Mouse (Mus musculus): ENCODE data around the gene Uqcc3. TPM values are rescaled to one million over a fixed set of nuclear protein-coding genes. Genes with fewer than 3 reads are reported as not detected.
"Not testable (repeated sequence)": the region's sequence is repeated elsewhere in the genome, so short reads cannot be mapped to it uniquely, and the experiment has no call there.

Gene Uqcc3
- polyA plus RNA-seq, 1 experiment from 2014 or later, result 59.0 TPM

- Histone ChIP-seq H3K27me3 (ENCODE audit: control insufficient read depth, insufficient read depth, low read length) (no peaks in the 10 kb centered on the region), H3K36me3 (ENCODE audit: control insufficient read depth, insufficient read depth, low read length) (peaks cover 24% of the 10 kb centered on the region), H3K4me3 (ENCODE audit: low read depth, low read length) (peak within 1 kb of the TSS; percentile 59), H3K9me3 (replicated peaks; ENCODE audit: control insufficient read depth, low read length) (no peaks in the 10 kb centered on the region), H3K4me1 (ENCODE audit: control insufficient read depth, insufficient read depth, low read length) (peaks cover 27% of the 10 kb centered on the region), H3K27ac (ENCODE audit: low read depth, low read length) (peak within 1 kb of the TSS; percentile 94), H3K4me2 (peak within 1 kb of the TSS; percentile 81), H3K9ac (ENCODE audit: low read depth, low read length) (peak within 1 kb of the TSS; percentile 88)
- WGBS (ENCODE audit: insufficient replicate concordance), result 2% methylated on average over 38 of the region's 38 CpGs
- peak; percentile 72 for ATAC-seq (replicated peaks; ENCODE audit: insufficient number of reproducible peaks, low FRiP score, low TSS enrichment)
Observed at GRCm38 (mm10) chr19:8837251-8837791, 43.4 kb downstream of the Uqcc3 start, which contains the start of gene Bscl2. Bscl2 (plus strand) TSS chr19:8837467.

GRCm38 (mm10) chr19:8836327-8836726, 44.4 kb downstream of the Uqcc3 start:
- H3K9me3 ChIP-seq (replicated peaks; ENCODE audit: control insufficient read depth, low read length); H3K27ac ChIP-seq (ENCODE audit: low read depth, low read length); H3K4me2 ChIP-seq; ATAC-seq (replicated peaks; ENCODE audit: insufficient number of reproducible peaks, low FRiP score, low TSS enrichment); H3K27me3 ChIP-seq (ENCODE audit: control insufficient read depth, insufficient read depth, low read length); H3K9ac ChIP-seq (ENCODE audit: low read depth, low read length); H3K4me3 ChIP-seq (ENCODE audit: low read depth, low read length): not testable (repeated sequence)
- Histone ChIP-seq H3K36me3 (ENCODE audit: control insufficient read depth, insufficient read depth, low read length) (peaks cover 33% of the 10 kb centered on the region), H3K4me1 (ENCODE audit: control insufficient read depth, insufficient read depth, low read length) (peaks cover 27% of the 10 kb centered on the region)
- 94% methylated on average over 10 of the region's 10 CpGs for WGBS (ENCODE audit: insufficient replicate concordance)

GRCm38 (mm10) chr19:8832971-8833370, 47.8 kb downstream of the Uqcc3 start:
- no peak overlapping the region for H3K9ac ChIP-seq (ENCODE audit: low read depth, low read length)
- H3K4me2 ChIP-seq, result no peak overlapping the region
- H3K27ac ChIP-seq (ENCODE audit: low read depth, low read length), result no peak overlapping the region
- no peak overlapping the region for H3K4me3 ChIP-seq (ENCODE audit: low read depth, low read length)
- no peaks in the 10 kb centered on the region for H3K4me1 ChIP-seq (ENCODE audit: control insufficient read depth, insufficient read depth, low read length)
- H3K36me3 ChIP-seq (ENCODE audit: control insufficient read depth, insufficient read depth, low read length), result peaks cover 54% of the 10 kb centered on the region
- ATAC-seq (replicated peaks; ENCODE audit: insufficient number of reproducible peaks, low FRiP score, low TSS enrichment), result no peak
- no peaks in the 10 kb centered on the region for H3K27me3 ChIP-seq (ENCODE audit: control insufficient read depth, insufficient read depth, low read length)
- H3K9me3 ChIP-seq (replicated peaks; ENCODE audit: control insufficient read depth, low read length), result no peaks in the 10 kb centered on the region
- 94% methylated on average over 4 of the region's 4 CpGs for WGBS (ENCODE audit: insufficient replicate concordance)

GRCm38 (mm10) chr19:8831262-8831661, 49.5 kb downstream of the Uqcc3 start:
- WGBS (ENCODE audit: insufficient replicate concordance), result 82% methylated on average over 11 of the region's 11 CpGs
- no peak overlapping the region for H3K4me3 ChIP-seq (ENCODE audit: low read depth, low read length)
- no peaks in the 10 kb centered on the region for H3K27me3 ChIP-seq (ENCODE audit: control insufficient read depth, insufficient read depth, low read length)
- no peak overlapping the region for H3K27ac ChIP-seq (ENCODE audit: low read depth, low read length)
- H3K4me2 ChIP-seq, result no peak overlapping the region
- no peak overlapping the region for H3K9ac ChIP-seq (ENCODE audit: low read depth, low read length)
- peaks cover 68% of the 10 kb centered on the region for H3K36me3 ChIP-seq (ENCODE audit: control insufficient read depth, insufficient read depth, low read length)
- H3K4me1 ChIP-seq (ENCODE audit: control insufficient read depth, insufficient read depth, low read length), result no peaks in the 10 kb centered on the region
- H3K9me3 ChIP-seq (replicated peaks; ENCODE audit: control insufficient read depth, low read length), result no peaks in the 10 kb centered on the region
- ATAC-seq (replicated peaks; ENCODE audit: insufficient number of reproducible peaks, low FRiP score, low TSS enrichment), result no peak

GRCm38 (mm10) chr19:8830664-8831063, 50.1 kb downstream of the Uqcc3 start:
- no peak for ATAC-seq (replicated peaks; ENCODE audit: insufficient number of reproducible peaks, low FRiP score, low TSS enrichment)

More at GRCm38 (mm10) chr19:8830664-8831063, 50.1 kb downstream of the Uqcc3 start:
- H3K9me3 ChIP-seq (replicated peaks; ENCODE audit: control insufficient read depth, low read length), result no peaks in the 10 kb centered on the region
- no peak overlapping the region for H3K27ac ChIP-seq (ENCODE audit: low read depth, low read length)
- no peaks in the 10 kb centered on the region for H3K27me3 ChIP-seq (ENCODE audit: control insufficient read depth, insufficient read depth, low read length)
- H3K4me3 ChIP-seq (ENCODE audit: low read depth, low read length), result no peak overlapping the region
- H3K4me2 ChIP-seq, result no peak overlapping the region
- H3K36me3 ChIP-seq (ENCODE audit: control insufficient read depth, insufficient read depth, low read length), result peaks cover 71% of the 10 kb centered on the region
- no peak overlapping the region for H3K9ac ChIP-seq (ENCODE audit: low read depth, low read length)
- no peaks in the 10 kb centered on the region for H3K4me1 ChIP-seq (ENCODE audit: control insufficient read depth, insufficient read depth, low read length)
- 92% methylated on average over 8 of the region's 8 CpGs for WGBS (ENCODE audit: insufficient replicate concordance)

Small RNA genes lying within 50 kb of the gene (microRNA-seq; reads per million reads assigned to microRNA genes)
- gene Mir5136 (ENCODE audit: borderline number of aligned reads), result 0.27 reads per million

Other genes with a start within 250 kb of the Uqcc3 start
- 0.06 TPM in 1 of 2 replicates, not detected in the other for gene Chrm1, start 217.1 kb downstream of the Uqcc3 start, polyA plus RNA-seq (2014; fragmentation: Nextera tagmentation; extraction: Ambion mirVana)
- gene Slc3a2, start 157.6 kb downstream of the Uqcc3 start, polyA plus RNA-seq (2014; fragmentation: Nextera tagmentation; extraction: Ambion mirVana), result 82.6 and 87.8 TPM in 2 replicates
- 56.4 and 58.8 TPM in 2 replicates for gene Wdr74, start 145.1 kb downstream of the Uqcc3 start, polyA plus RNA-seq (2014; fragmentation: Nextera tagmentation; extraction: Ambion mirVana)
- 0.99 and 2.2 TPM in 2 replicates for gene 1700092M07Rik, start 140.2 kb downstream of the Uqcc3 start, polyA plus RNA-seq (2014; fragmentation: Nextera tagmentation; extraction: Ambion mirVana)
- 82.2 and 85.1 TPM in 2 replicates for gene Stx5a, start 139.5 kb downstream of the Uqcc3 start, polyA plus RNA-seq (2014; fragmentation: Nextera tagmentation; extraction: Ambion mirVana)
- gene Nxf1, start 123.8 kb downstream of the Uqcc3 start, polyA plus RNA-seq (2014; fragmentation: Nextera tagmentation; extraction: Ambion mirVana), result 126 and 138 TPM in 2 replicates
- gene Tmem223, start 109.9 kb downstream of the Uqcc3 start, polyA plus RNA-seq (2014; fragmentation: Nextera tagmentation; extraction: Ambion mirVana), result 146 and 150 TPM in 2 replicates
- gene Tmem179b, start 106.5 kb downstream of the Uqcc3 start, polyA plus RNA-seq (2014; fragmentation: Nextera tagmentation; extraction: Ambion mirVana), result 63.9 and 69.9 TPM in 2 replicates
- gene Taf6l, start 94.5 kb downstream of the Uqcc3 start, polyA plus RNA-seq (2014; fragmentation: Nextera tagmentation; extraction: Ambion mirVana), result 12.8 and 14.3 TPM in 2 replicates
- 138 and 155 TPM in 2 replicates for gene Polr2g, start 82.3 kb downstream of the Uqcc3 start, polyA plus RNA-seq (2014; fragmentation: Nextera tagmentation; extraction: Ambion mirVana)
- 3.9 and 5.2 TPM in 2 replicates for gene Zbtb3, start 78.4 kb downstream of the Uqcc3 start, polyA plus RNA-seq (2014; fragmentation: Nextera tagmentation; extraction: Ambion mirVana)
- gene Ttc9c, start 61.6 kb downstream of the Uqcc3 start, polyA plus RNA-seq (2014; fragmentation: Nextera tagmentation; extraction: Ambion mirVana), result 32.3 and 34.0 TPM in 2 replicates
- 4.6 and 6.1 TPM in 2 replicates for gene Hnrnpul2, start 60.9 kb downstream of the Uqcc3 start, polyA plus RNA-seq (2014; fragmentation: Nextera tagmentation; extraction: Ambion mirVana)
- gene AC129217.1, start 51.1 kb downstream of the Uqcc3 start, polyA plus RNA-seq (2014; fragmentation: Nextera tagmentation; extraction: Ambion mirVana), result not detected in 2 replicates
- gene Bscl2, start 43.5 kb downstream of the Uqcc3 start, polyA plus RNA-seq (2014; fragmentation: Nextera tagmentation; extraction: Ambion mirVana), result 37.9 and 41.7 TPM in 2 replicates
- gene Gng3, start 41.7 kb downstream of the Uqcc3 start, polyA plus RNA-seq (2014; fragmentation: Nextera tagmentation; extraction: Ambion mirVana), result 3.5 and 4.2 TPM in 2 replicates
- gene Lrrn4cl, start 30.2 kb downstream of the Uqcc3 start, polyA plus RNA-seq (2014; fragmentation: Nextera tagmentation; extraction: Ambion mirVana), result 0.33 and 0.44 TPM in 2 replicates
- gene Ubxn1, start 9.4 kb downstream of the Uqcc3 start, polyA plus RNA-seq (2014; fragmentation: Nextera tagmentation; extraction: Ambion mirVana), result 141 and 143 TPM in 2 replicates
- gene Lbhd1, start 2.8 kb upstream of the Uqcc3 start, polyA plus RNA-seq (2014; fragmentation: Nextera tagmentation; extraction: Ambion mirVana), result 60.1 and 72.4 TPM in 2 replicates
- not detected in 2 replicates for gene Gm49403, start 3.0 kb upstream of the Uqcc3 start, polyA plus RNA-seq (2014; fragmentation: Nextera tagmentation; extraction: Ambion mirVana)
- 77.5 and 86.8 TPM in 2 replicates for gene 1810009A15Rik, start 7.9 kb upstream of the Uqcc3 start, polyA plus RNA-seq (2014; fragmentation: Nextera tagmentation; extraction: Ambion mirVana)
- gene Gm49416, start 8.0 kb upstream of the Uqcc3 start, polyA plus RNA-seq (2014; fragmentation: Nextera tagmentation; extraction: Ambion mirVana), result not detected in 2 replicates
- 19.2 and 24.6 TPM in 2 replicates for gene Ints5, start 12.1 kb upstream of the Uqcc3 start, polyA plus RNA-seq (2014; fragmentation: Nextera tagmentation; extraction: Ambion mirVana)
- 66.6 and 81.4 TPM in 2 replicates for gene Ganab, start 17.1 kb upstream of the Uqcc3 start, polyA plus RNA-seq (2014; fragmentation: Nextera tagmentation; extraction: Ambion mirVana)
- gene B3gat3, start 39.5 kb upstream of the Uqcc3 start, polyA plus RNA-seq (2014; fragmentation: Nextera tagmentation; extraction: Ambion mirVana), result 33.2 and 35.9 TPM in 2 replicates
- 1.2 and 1.7 TPM in 2 replicates for gene Rom1, start 48.4 kb upstream of the Uqcc3 start, polyA plus RNA-seq (2014; fragmentation: Nextera tagmentation; extraction: Ambion mirVana)
- gene Eml3, start 48.6 kb upstream of the Uqcc3 start, polyA plus RNA-seq (2014; fragmentation: Nextera tagmentation; extraction: Ambion mirVana), result 8.1 and 8.5 TPM in 2 replicates
- gene Mta2, start 61.0 kb upstream of the Uqcc3 start, polyA plus RNA-seq (2014; fragmentation: Nextera tagmentation; extraction: Ambion mirVana), result 30.0 and 39.9 TPM in 2 replicates
- gene Tut1, start 72.9 kb upstream of the Uqcc3 start, polyA plus RNA-seq (2014; fragmentation: Nextera tagmentation; extraction: Ambion mirVana), result 17.1 and 19.8 TPM in 2 replicates
- 344 TPM in 2 replicates for gene Eef1g, start 86.1 kb upstream of the Uqcc3 start, polyA plus RNA-seq (2014; fragmentation: Nextera tagmentation; extraction: Ambion mirVana)
- 15.1 and 17.4 TPM in 2 replicates for gene Ahnak, start 108.4 kb upstream of the Uqcc3 start, polyA plus RNA-seq (2014; fragmentation: Nextera tagmentation; extraction: Ambion mirVana)
- not detected in 2 replicates for gene Scgb1a1, start 207.0 kb upstream of the Uqcc3 start, polyA plus RNA-seq (2014; fragmentation: Nextera tagmentation; extraction: Ambion mirVana)